Mouse (Mus musculus) embryonic facial prominence, embryonic 12.5 days (tissue): ENCODE measurements at regions not wholly inside any gene's neighbourhood (a gene's known extent, or its start where the extent isn't known, plus 50 kb on each side); places are given as distances from the start of the nearest gene placed in this dataset.

Experiments used
- ATAC-seq: fragments of 200-750 bp; cut with Nextera tagmentation; 2 replicates; pipeline ENCODE4 v1.8.0; 2017; ENCODE audit not compliant: insufficient number of reproducible peaks, insufficient read depth, low FRiP score, low TSS enrichment
- H3K27ac ChIP-seq: fragments of 300-500 bp; sonication (generic); 2 replicates; pipeline ENCODE4 v1.5.1; 2016; ENCODE audit warnings: mild to moderate bottlenecking
- H3K27me3 ChIP-seq: fragments of 300-500 bp; sonication (generic); 2 replicates; pipeline ENCODE4 v1.6.1; 2016; ENCODE audit warnings: mild to moderate bottlenecking, moderate library complexity
- H3K36me3 ChIP-seq: fragments of 300-500 bp; sonication (generic); 2 replicates; pipeline ENCODE4 v1.6.1; 2016; ENCODE audit warnings: mild to moderate bottlenecking
- H3K4me1 ChIP-seq: fragments of 300-500 bp; sonication (generic); 2 replicates; pipeline ENCODE4 v1.6.1; 2016
- H3K4me2 ChIP-seq: fragments of 300-500 bp; sonication (generic); replicated peaks from 2 replicates; pipeline ENCODE4 v1.6.1; 2016; ENCODE audit warnings: mild to moderate bottlenecking, moderate library complexity
- H3K4me3 ChIP-seq: fragments of 300-500 bp; sonication (generic); 2 replicates; pipeline ENCODE4 v1.5.1; 2016; ENCODE audit warnings: mild to moderate bottlenecking
- H3K9ac ChIP-seq: fragments of 300-500 bp; sonication (generic); 2 replicates; pipeline ENCODE4 v1.6.1; 2016; ENCODE audit warnings: mild to moderate bottlenecking, moderate library complexity
- H3K9me3 ChIP-seq: fragments of 300-500 bp; sonication (generic); 2 replicates; pipeline ENCODE4 v1.6.1; 2016; ENCODE audit warnings: mild to moderate bottlenecking, moderate library complexity
- WGBS: fragments of 180-500 bp; shearing (Covaris S2); methylation state at CpG from one replicate; pipeline ENCODE4 v1.1.7; 2016; 5-methylcytosine and 5-hydroxymethylcytosine counted together

DNA sequence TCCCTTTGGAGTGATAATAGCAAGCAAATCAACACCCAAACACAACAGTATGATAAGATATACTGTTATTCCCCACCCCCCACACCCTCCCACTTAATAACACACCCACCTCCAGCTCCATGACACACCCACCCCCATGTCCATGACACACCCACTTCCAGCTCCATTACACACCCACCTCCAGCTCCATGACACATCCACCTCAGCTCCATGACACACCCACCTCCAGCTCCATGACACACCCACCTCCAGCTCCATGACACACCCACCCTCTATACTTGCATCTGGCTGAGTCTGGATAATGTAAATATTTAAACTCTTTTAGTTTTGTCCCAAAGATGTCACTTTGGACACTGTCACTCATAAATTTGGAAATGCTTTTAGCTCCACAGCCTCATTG, 129.5 kb downstream of the Cmpk2 start:
- H3K9me3 ChIP-seq: peaks cover 4% of the 10 kb centered on the region; the same call in 1 of the 2 replicates
- H3K27ac ChIP-seq: no peak overlapping the region
- no peak overlapping the region for H3K4me3 ChIP-seq
- H3K4me1 ChIP-seq: no peaks in the 10 kb centered on the region
- H3K36me3 ChIP-seq: no peaks in the 10 kb centered on the region
- H3K4me2 ChIP-seq: no peak overlapping the region
- no peak overlapping the region for H3K9ac ChIP-seq
- H3K27me3 ChIP-seq: no peaks in the 10 kb centered on the region
- ATAC-seq: no peak

DNA sequence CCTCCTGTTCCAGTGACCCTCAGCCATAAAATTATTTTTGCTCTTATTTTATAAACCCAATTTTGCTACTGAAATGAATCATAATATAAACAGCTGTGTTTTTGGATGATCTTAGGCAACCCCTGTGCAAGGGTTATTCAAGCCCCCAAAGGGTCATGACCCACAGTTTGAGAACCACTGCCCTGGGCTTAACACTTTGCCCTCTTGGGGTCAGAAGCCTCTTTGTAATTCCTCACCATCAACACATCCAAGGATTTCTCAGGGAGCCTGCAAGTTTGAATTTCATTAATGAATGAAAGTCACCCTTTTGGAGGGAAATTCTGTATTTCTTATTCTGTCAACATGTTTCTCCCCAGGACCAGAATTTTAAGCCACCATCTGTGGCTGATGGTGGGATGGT, 123.1 kb downstream of the Cmpk2 start:
- no peaks in the 10 kb centered on the region for H3K4me1 ChIP-seq

DNA sequence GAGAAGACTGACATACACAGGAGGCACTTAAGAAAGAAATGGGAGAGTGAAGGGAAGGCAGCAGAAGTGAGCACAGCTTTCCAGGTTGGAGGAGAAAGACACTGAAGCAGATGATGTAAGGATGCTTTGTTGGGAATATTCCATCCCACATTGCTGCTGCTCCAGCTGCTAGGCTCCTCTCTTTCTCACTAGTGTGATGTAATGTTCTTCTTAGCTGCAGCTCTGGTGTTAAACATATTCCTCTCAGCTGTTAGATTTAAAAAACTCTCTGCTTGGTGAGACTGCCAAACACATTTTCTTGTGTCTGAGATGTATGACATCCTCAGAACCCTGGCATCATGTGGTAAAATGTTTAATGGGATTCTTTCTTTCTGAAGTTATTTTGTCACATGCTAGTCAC, 120.1 kb downstream of the Cmpk2 start:
- H3K27ac ChIP-seq: no peak overlapping the region
- ATAC-seq: no peak
- H3K36me3 ChIP-seq: no peaks in the 10 kb centered on the region
- H3K4me3 ChIP-seq: no peak overlapping the region
- H3K9ac ChIP-seq: no peak overlapping the region
- peaks cover 5% of the 10 kb centered on the region; the same call in 1 of the 2 replicates for H3K9me3 ChIP-seq
- H3K27me3 ChIP-seq: no peaks in the 10 kb centered on the region
- H3K4me1 ChIP-seq: no peaks in the 10 kb centered on the region
- no peak overlapping the region for H3K4me2 ChIP-seq

More for the DNA sequence above, 123.1 kb downstream of the Cmpk2 start:
- Histone ChIP-seq H3K27ac (no peak overlapping the region), H3K4me2 (no peak overlapping the region), H3K27me3 (no peaks in the 10 kb centered on the region), H3K4me3 (no peak overlapping the region), H3K36me3 (no peaks in the 10 kb centered on the region), H3K9me3 (peaks cover 5% of the 10 kb centered on the region; the same call in 1 of the 2 replicates), H3K9ac (no peak overlapping the region)
- no peak for ATAC-seq

DNA sequence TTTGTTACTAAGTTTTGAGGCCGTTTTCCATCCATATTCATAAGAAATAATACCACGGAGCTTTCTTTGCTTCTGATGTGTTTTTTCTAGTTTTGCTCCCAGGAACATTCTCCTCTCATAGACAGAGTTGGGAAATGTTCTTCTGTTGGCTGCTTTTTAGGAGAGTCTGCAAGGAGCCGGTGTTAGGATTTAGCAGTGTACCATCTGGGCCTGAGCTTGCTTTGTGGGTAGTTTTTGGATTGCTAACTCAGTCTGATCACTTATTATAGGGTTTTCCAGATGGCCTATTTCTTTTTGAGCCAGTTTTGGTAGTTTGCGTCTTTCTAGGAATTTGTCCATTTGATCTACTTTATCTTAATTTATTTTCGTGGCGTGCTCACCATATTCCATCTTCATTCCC, 108.4 kb downstream of the Cmpk2 start:
- Histone ChIP-seq H3K9ac (no peak overlapping the region), H3K4me2 (no peak overlapping the region), H3K4me1 (no peaks in the 10 kb centered on the region), H3K36me3 (no peaks in the 10 kb centered on the region), H3K9me3 (no peaks in the 10 kb centered on the region), H3K4me3 (no peak overlapping the region), H3K27me3 (no peaks in the 10 kb centered on the region), H3K27ac (no peak overlapping the region)
- WGBS: 93% methylated on average over 6 of the region's 6 CpGs
- no peak for ATAC-seq

DNA sequence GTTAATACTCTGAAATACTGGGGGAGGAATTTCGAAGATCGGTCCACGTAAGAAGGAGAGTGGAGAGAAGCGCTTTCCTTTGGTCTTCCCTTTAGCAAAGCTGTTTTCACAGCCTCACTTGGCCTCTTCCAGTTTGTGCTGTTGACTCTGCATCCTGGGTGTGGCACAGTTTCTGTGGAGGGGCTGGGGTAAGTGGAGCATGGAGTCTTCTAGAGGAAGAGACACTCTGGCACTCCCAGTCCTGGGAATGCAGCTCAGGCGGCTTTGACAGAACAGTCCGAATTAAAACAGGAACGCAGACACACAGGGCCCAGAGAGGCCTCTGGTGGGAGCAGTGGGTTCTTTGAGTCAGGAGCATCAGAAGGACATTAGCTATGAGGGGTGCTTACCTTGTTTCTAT, 102.6 kb downstream of the Cmpk2 start:
- H3K36me3 ChIP-seq: no peaks in the 10 kb centered on the region
- 76% methylated on average over 7 of the region's 7 CpGs for WGBS
- H3K4me1 ChIP-seq: 0 out of 2 replicates have a peak, but pooled peaks cover 3% of the 10 kb centered on the region
- H3K4me3 ChIP-seq: no peak overlapping the region
- no peaks in the 10 kb centered on the region for H3K27me3 ChIP-seq
- ATAC-seq: no peak
- H3K27ac ChIP-seq: no peak overlapping the region
- H3K4me2 ChIP-seq: no peak overlapping the region
- H3K9me3 ChIP-seq: no peaks in the 10 kb centered on the region
- H3K9ac ChIP-seq: no peak overlapping the region

DNA sequence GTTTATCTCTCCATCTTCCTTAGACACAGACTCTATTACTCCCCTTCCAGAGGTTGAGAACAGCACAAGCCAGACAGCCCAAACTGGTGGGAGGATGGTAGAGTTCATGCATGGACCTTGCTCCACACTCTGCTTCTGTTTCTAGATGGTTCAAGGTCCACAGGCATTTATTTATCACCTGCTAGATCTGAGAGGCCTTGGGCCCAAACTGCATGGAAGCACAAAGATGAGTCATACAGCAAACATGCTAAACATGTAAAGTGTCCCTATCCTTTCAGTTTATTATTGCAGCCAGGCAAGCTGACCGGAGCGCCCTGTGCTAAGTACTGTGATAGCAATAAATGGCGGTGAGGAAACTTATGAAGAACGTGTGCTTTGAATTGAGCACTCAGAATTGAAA, 98.4 kb downstream of the Cmpk2 start:
- H3K27ac ChIP-seq: no peak overlapping the region
- H3K9ac ChIP-seq: no peak overlapping the region
- no peaks in the 10 kb centered on the region for H3K36me3 ChIP-seq
- no peak overlapping the region for H3K4me2 ChIP-seq
- H3K4me3 ChIP-seq: no peak overlapping the region
- H3K27me3 ChIP-seq: no peaks in the 10 kb centered on the region
- H3K4me1 ChIP-seq: 0 out of 2 replicates have a peak, but pooled peaks cover 3% of the 10 kb centered on the region
- 88% methylated on average over 4 of the region's 4 CpGs for WGBS
- H3K9me3 ChIP-seq: no peaks in the 10 kb centered on the region
- no peak for ATAC-seq

DNA sequence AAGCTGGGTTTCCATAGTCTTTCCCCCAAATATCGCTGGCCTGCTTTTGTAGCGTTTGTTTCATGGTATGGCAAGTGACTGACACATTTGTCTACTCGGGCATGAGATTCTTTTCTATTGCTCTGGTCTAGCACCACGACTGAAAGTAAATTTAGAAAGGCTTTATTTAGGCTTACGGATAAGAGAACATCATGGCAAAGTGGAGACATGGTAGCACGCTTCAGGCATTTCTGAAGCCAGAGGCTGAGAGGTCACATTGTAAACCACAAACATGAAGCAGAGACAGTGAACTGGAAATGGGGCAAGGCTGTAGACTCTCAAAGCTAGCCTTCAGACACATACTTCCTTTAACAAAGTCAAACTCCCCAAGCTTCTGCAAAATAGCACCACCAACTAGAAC, 93.9 kb downstream of the Cmpk2 start:
- WGBS: 87% methylated on average over 6 of the region's 6 CpGs
- no peak overlapping the region for H3K4me2 ChIP-seq
- no peaks in the 10 kb centered on the region for H3K4me1 ChIP-seq
- no peaks in the 10 kb centered on the region for H3K36me3 ChIP-seq
- H3K27me3 ChIP-seq: no peaks in the 10 kb centered on the region
- no peak for ATAC-seq
- H3K27ac ChIP-seq: no peak overlapping the region
- H3K9me3 ChIP-seq: no peaks in the 10 kb centered on the region
- no peak overlapping the region for H3K4me3 ChIP-seq
- H3K9ac ChIP-seq: no peak overlapping the region

DNA sequence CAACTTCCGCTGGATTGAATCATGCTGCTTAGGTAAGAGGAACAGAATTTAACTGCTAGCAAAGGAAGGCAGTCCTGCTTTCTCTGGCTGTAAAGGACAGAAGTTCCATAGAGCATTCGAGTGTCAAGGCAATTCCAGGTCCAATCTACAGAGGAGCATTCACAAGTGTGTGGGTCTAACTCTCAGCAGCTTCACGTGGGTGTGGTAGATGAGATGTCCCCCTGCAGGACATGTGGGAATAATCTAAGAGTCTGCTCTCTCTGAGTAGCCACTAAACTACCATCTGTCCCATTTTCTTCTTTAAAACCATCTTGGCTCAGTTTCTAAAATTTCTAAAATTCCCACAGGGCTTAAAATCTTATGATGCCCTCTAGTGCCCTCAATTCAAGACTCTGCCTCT, 90.6 kb downstream of the Cmpk2 start:
- no peaks in the 10 kb centered on the region for H3K36me3 ChIP-seq
- H3K4me3 ChIP-seq: no peak overlapping the region
- WGBS: 76% methylated on average over 3 of the region's 3 CpGs
- H3K9me3 ChIP-seq: no peaks in the 10 kb centered on the region
- H3K27ac ChIP-seq: no peak overlapping the region
- no peak overlapping the region for H3K9ac ChIP-seq
- no peak for ATAC-seq
- no peak overlapping the region for H3K4me2 ChIP-seq
- H3K4me1 ChIP-seq: peaks cover 11% of the 10 kb centered on the region
- H3K27me3 ChIP-seq: no peaks in the 10 kb centered on the region

DNA sequence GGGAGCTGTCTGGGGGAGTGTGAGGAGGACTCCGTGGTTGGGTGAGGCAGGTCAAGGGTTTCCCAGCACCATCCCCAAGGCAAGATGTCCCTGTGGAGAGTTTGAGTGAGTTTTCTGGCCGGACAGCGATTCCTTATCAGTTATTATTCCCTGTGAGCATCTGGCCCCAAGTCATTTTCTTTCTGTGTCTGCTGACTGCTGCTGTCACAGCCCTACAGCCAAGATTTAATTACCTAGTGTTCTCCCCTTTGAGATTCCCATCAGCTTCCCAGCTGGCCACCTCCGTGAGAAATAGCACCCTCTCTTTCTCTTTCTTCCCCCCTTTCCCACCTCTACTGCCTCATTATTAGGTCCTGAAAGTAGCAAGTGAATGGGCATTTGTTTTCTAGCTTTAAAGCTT, 88.4 kb downstream of the Cmpk2 start:
- ATAC-seq: no peak
- Histone ChIP-seq H3K9ac (no peak overlapping the region), H3K9me3 (no peaks in the 10 kb centered on the region), H3K27me3 (no peaks in the 10 kb centered on the region), H3K27ac (no peak overlapping the region), H3K4me1 (peaks cover 11% of the 10 kb centered on the region), H3K36me3 (no peaks in the 10 kb centered on the region), H3K4me3 (no peak overlapping the region), H3K4me2 (no peak overlapping the region)
- WGBS: 3% methylated on average over 4 of the region's 4 CpGs

DNA sequence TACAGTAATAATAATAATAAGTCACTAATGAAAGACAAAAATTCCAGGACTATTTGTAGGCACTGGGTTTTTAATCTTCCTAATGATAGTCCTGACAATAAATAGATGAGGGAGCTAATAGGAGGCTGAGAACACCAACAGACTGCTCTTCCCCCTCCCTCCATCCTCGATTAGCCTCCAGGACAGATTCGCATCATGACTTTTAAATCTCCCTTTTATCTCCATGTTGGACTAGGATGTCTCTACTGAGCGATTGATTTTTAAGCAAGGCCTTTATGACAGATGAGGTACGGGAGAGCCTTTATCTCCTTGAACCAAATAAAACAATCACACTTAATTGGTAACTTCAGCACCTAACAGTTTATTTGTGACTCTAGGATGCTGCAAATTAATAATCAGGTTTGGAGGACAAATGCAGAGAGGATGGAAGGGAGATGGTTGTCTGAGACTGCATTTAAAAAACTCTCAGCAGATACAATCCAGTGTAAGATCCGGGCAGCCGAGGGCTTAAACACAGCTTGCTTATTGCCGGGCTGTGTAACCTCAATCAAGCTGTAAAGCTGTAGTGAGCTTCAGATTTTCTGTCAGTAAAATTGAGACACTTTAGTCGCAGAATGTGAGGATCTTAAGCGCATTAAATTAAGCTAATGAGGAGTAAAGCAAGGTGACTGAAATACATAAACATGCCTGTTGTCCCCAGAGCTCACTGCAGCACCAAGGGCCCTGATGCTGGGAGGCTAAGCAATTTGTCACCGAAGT, 82.3 kb downstream of the Cmpk2 start:
- H3K4me2 ChIP-seq: no peak overlapping the region

DNA sequence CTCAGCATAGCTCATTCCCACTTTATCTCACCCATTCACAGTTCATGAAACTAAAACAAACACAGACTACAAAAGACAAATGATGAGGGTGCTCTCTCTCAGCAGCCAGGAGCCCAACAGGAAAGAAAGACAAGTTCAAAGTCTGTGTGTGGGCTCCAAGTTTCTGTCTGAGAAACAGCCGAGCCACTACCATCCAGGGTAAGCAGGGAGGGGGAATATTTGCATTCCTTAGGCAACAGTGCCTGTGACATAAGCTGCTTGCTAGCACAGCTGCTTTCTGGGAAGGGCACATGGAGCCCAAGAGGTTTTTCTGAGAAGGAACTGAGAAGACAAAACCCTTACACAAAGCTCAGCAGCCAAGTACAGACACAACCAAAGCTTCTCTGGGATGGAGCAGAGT, 78.5 kb downstream of the Cmpk2 start:
- Histone ChIP-seq H3K36me3 (no peaks in the 10 kb centered on the region), H3K4me2 (no peak overlapping the region), H3K27ac (no peak overlapping the region), H3K27me3 (no peaks in the 10 kb centered on the region), H3K9me3 (no peaks in the 10 kb centered on the region), H3K4me3 (no peak overlapping the region), H3K9ac (no peak overlapping the region), H3K4me1 (0 out of 2 replicates have a peak, but pooled peaks cover 4% of the 10 kb centered on the region)
- ATAC-seq: no peak
- 32% methylated on average over 1 of the region's 1 CpGs for WGBS

More for the DNA sequence above, 82.3 kb downstream of the Cmpk2 start:
- no peak overlapping the region for H3K9ac ChIP-seq
- no peak overlapping the region for H3K27ac ChIP-seq
- 78% methylated on average over 10 of the region's 10 CpGs for WGBS
- no peaks in the 10 kb centered on the region for H3K27me3 ChIP-seq
- ATAC-seq: no peak
- no peak overlapping the region for H3K4me3 ChIP-seq
- no peaks in the 10 kb centered on the region for H3K9me3 ChIP-seq
- no peaks in the 10 kb centered on the region for H3K36me3 ChIP-seq
- 0 out of 2 replicates have a peak, but pooled peaks cover 4% of the 10 kb centered on the region for H3K4me1 ChIP-seq

DNA sequence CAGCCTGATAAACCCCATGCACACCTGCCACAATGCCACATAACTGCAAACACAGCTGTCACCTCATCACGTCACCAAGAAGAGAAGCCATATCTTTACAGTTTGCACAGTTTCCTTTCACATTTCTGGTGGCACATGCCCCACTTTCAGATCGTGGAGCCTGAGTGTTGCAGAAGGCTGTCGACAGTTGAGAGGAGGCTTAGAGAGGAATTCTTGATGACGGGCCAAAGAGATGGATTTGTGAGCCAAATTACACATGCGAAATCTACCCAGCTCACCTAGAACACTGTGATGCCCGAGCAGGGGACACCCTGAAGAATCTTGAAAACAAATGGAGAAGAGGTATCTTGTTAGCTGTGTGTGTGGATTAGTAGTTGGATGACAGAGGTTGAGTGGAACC, 77.4 kb downstream of the Cmpk2 start:
- H3K36me3 ChIP-seq: no peaks in the 10 kb centered on the region
- no peaks in the 10 kb centered on the region for H3K27me3 ChIP-seq
- H3K9me3 ChIP-seq: no peaks in the 10 kb centered on the region
- H3K4me1 ChIP-seq: 0 out of 2 replicates have a peak, but pooled peaks cover 4% of the 10 kb centered on the region
- H3K9ac ChIP-seq: no peak overlapping the region
- no peak overlapping the region for H3K27ac ChIP-seq
- WGBS: 83% methylated on average over 6 of the region's 6 CpGs
- no peak overlapping the region for H3K4me3 ChIP-seq
- ATAC-seq: no peak
- H3K4me2 ChIP-seq: no peak overlapping the region
